Mouse (Mus musculus) kidney, adult 9 months (tissue): ENCODE measurements at regions not wholly inside any gene's neighbourhood (a gene's known extent, or its start where the extent isn't known, plus 50 kb on each side); places are given as distances from the start of the nearest gene placed in this dataset.

ENCODE experiments used
- DNase-seq: peaks from one replicate; pipeline ENCODE4 v3.0.0; 2022

DNA sequence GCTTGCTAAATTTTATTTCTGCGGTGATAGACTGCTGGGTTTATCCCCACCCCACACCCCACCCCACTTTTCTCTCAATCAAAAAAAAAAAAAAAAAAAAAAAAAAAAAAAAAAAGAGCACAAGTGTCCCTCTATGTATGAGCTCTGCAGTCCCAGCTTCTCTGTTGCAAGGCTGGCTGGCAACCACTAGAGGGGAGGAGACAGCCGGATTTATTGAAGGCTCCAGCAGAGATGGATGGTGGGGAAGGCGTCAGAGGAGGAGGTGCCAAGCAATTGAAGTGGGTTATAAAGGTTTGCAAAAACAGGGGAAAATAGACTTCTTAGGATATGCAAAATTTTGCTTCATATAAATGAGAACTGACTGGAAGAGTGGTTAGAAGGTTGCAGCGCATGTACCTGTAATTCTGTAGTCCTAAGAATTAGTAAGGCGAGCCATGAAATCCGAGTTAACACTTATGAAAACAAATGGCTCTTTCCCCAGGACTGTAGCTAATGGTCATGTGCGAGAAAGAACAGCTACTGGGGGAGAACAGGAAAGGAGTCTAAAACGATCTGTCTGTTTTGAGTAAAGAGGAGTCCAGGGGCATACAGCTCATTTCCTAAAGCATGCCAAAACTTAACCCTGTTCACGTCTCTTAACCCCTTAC lies 885.1 kb upstream of the Pou3f3 start:
- DNase-seq, result peak; percentile 62

DNA sequence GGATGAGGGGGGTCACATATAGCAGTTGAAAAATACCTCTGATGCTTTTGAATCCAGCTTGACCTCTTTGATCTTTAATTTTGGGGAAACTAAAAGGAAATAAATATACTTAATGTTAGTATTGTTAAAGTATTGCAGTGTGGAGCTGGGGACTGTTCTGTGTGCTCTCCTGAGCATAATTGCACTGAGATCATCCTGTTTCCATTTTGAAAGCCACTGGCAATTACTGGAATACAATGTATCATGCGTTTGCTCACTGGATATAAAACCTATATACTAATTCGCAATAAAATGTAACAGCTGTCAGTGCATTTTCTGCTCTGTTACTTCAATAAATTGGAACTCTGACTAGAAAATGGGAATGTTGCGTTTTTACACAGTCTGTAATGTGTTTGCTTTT lies 884.4 kb upstream of the Pou3f3 start:
- no peak for DNase-seq

GRCm38 (mm10) chr1:41812071-41812470 lies 883.5 kb upstream of the Pou3f3 start:
- DNase-seq, result no peak

DNA sequence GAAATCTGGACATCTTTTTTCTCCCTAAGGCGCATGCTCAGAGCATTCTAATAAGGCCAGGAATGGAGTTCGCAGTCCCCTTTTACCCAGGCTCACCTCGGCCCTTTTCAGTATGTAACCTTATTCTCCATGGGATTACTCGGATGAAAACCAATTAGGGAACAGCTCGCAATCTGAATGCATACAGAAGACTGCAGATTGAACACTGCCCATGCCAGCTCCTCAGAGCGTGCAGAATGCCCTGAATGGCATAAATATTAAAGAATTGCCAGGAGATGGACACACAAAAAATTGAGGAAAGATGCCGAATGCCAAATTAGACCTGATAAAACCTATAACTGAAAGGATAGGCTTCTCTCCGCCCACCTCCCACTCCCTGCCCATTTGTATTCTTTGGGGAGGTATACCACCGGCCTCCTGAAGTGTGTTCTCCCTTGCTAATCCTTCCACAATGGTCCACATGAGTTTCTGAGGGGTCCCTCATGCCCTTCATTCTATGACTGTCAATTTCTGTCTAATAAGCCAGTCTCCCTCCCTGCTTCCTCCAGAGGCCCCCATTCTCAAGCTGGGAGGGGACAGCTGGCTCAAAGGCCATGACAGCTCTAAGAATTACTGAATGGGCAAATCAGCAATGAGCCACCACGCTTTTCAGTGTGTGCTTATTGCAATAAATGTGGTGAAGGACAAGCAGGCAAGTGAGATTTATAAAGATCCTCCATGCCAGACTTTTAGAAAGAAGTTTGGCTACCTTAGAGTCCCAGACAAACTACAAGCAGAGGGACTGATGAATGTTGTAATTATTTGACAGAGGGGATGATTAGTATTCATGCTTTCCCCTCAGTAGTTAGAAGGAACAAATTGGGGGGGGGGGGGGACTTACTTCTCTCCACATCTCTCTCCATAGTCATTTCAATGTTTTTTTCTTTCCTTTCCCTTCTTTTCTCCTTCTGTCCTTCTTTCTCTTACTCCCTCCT lies 881.2 kb upstream of the Pou3f3 start:
- DNase-seq, result no peak

GRCm38 (mm10) chr1:41815021-41815420 lies 880.5 kb upstream of the Pou3f3 start:
- DNase-seq, result no peak

DNA sequence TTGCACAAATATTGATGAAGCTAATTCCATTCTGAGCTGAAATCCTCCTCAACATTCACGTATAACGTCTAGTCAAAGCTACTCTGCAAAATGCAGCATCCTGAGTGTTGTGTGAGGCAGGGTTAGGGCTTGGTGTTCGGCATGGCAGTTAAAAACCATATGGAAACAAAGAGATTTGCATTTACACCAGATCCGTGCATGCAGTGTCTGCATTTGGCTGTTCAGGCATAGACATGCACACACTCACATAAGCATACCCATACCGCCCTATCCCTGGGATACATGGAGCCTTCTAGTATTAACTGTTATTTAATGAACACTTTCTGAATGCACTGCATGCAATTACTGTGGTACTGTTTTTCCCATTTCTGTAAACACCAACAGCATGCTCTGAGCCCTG lies 872.8 kb upstream of the Pou3f3 start:
- DNase-seq, result no peak

GRCm38 (mm10) chr1:41825223-41825622 lies 870.3 kb upstream of the Pou3f3 start:
- no peak for DNase-seq

- DNase-seq, result no peak
Measured at GRCm38 (mm10) chr1:41831641-41832040, 863.9 kb upstream of the Pou3f3 start.
